Comparison of ENCODE assay signal across 8 mouse cellular contexts in the genomic region with DNA sequence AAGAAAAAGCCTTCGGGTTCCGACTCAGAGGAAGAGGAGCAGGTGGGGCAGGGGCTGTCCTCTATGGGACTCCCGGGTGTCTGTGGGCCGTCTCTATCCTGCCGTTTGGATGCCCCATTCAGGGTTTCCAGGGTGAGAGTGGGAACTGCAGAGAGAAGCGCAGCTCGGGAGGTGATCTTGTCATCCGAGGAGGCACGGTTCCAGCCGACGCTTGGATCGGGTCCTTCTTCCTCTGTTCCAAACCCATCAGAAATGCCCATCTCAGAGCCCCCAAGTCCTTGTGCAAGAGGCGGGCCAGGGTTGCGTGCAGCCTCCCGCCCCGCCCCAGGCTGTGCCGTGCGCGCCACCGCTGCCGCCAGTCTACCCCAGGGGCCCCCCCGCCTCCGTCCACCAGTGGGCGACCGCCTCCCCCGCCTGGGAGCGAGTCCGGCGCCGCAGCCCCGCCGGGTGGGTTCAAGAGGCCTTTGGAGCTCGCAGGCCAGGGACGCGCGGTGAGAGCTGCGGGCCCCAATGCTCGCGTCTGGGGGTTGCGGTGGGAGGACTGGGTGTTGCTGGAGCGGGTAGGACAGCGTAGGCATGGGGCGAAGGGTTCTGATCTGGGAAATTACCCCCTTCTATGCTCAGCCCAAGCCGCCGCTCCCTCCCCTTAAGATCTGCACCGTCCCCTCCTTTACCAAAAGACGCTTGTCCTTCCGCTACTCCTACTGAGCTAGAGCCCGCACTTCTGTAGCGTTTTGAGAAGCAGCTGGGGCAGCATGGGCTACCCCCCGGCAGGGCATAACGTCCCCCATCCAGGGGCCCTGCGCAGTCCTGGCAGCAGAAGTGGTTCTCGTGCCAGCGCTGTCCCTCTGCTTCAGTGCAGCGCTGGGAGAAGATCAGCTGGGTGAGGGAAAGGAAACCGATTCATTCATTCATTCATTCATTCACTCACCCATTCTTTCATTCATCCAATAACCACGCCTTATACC. TPM values are rescaled to one million over a fixed set of nuclear protein-coding genes. Genes with fewer than 3 reads are reported as not detected.
DNase-seq lines count a peak whose midpoint lies in the region; ATAC-seq and TF ChIP-seq lines count a peak whose summit lies in the region.

Gene Frs3 (plus strand): TSS at position 423 of the 968 bp plus-strand sequence.

- H3K27ac ChIP-seq in brown adipose tissue, adult 24 weeks (replicated peaks; ENCODE audit: low read depth, low read length) = peak within 1 kb of the TSS; percentile 73
- H3K27ac ChIP-seq in forebrain, embryonic 12.5 days = peak within 1 kb of the TSS; percentile 86
- H3K27ac ChIP-seq in heart, embryonic 14.5 days (replicated peaks in 1 of 2; ENCODE audit: control insufficient read depth in 1 of 2, insufficient read depth in 1 of 2, low read depth in 2 of 2, low read length in 2 of 2) = peak within 1 kb of the TSS; percentile 61 to 76
- H3K27ac ChIP-seq in liver, embryonic 16.5 days (ENCODE audit: low read length) = peak within 1 kb of the TSS; percentile 79
- peak within 1 kb of the TSS; percentile 67 for H3K27ac ChIP-seq in neural tube, embryonic 11.5 days (ENCODE audit: low read depth, low read length)
- peak within 1 kb of the TSS; percentile 82 for H3K27ac ChIP-seq in stomach, postnatal 0 days (replicated peaks)

- WGBS in forebrain, embryonic 12.5 days = 1% methylated on average over 57 of the region's 58 CpGs
- 1% methylated on average over 58 of the region's 58 CpGs for WGBS in heart, embryonic 14.5 days
- whole genome bisulfite sequencing in liver, embryonic 16.5 days (ENCODE audit: insufficient replicate concordance) = 1% methylated on average over 58 of the region's 58 CpGs
- WGBS in neural tube, embryonic 11.5 days = 1% methylated on average over 51 of the region's 58 CpGs
- 1% methylated on average over 47 of the region's 58 CpGs for WGBS in stomach, postnatal 0 days

- no peak for TF ChIP-seq EP300 in stomach, postnatal 0 days (optimal IDR thresholded peaks at IDR 0.05)

- H3K4me3 ChIP-seq in E14TG2a.4 (replicated peaks; ENCODE audit: low read length) = peak within 1 kb of the TSS; percentile 98
- H3K4me3 ChIP-seq in brown adipose tissue, adult 24 weeks (ENCODE audit: insufficient read depth, low read depth, low read length) = peak within 1 kb of the TSS; percentile 66
- H3K4me3 ChIP-seq in forebrain, embryonic 12.5 days (replicated peaks) = peak within 1 kb of the TSS; percentile 78
- peak within 1 kb of the TSS; percentile 83 to 84 for H3K4me3 ChIP-seq in heart, embryonic 14.5 days (ENCODE audit: control insufficient read depth in 1 of 2, insufficient read depth in 1 of 2, low read depth in 1 of 2, low read length in 2 of 2)
- H3K4me3 ChIP-seq in liver, embryonic 16.5 days (ENCODE audit: low read depth, low read length) = peak within 1 kb of the TSS; percentile 83
- peak within 1 kb of the TSS; percentile 78 for H3K4me3 ChIP-seq in neural tube, embryonic 11.5 days (ENCODE audit: low read depth, low read length)
- peak within 1 kb of the TSS; percentile 79 for H3K4me3 ChIP-seq in stomach, postnatal 0 days (ENCODE audit: low read depth, low read length)

- peak within 1 kb of the TSS; percentile 86 for H3K9ac ChIP-seq in forebrain, embryonic 12.5 days
- H3K9ac ChIP-seq in heart, embryonic 14.5 days (ENCODE audit: low read length) = peak within 1 kb of the TSS; percentile 88
- peak within 1 kb of the TSS; percentile 77 for H3K9ac ChIP-seq in liver, embryonic 16.5 days (ENCODE audit: low read depth, low read length)
- H3K9ac ChIP-seq in neural tube, embryonic 11.5 days (ENCODE audit: low read length) = peak within 1 kb of the TSS; percentile 77
- H3K9ac ChIP-seq in stomach, postnatal 0 days (ENCODE audit: low read length) = peak within 1 kb of the TSS; percentile 81

- no peaks in the 10 kb centered on the region for H3K9me3 ChIP-seq in E14TG2a.4 (ENCODE audit: low read length)
- no peaks in the 10 kb centered on the region for H3K9me3 ChIP-seq in forebrain, embryonic 12.5 days
- no peaks in the 10 kb centered on the region for H3K9me3 ChIP-seq in heart, embryonic 14.5 days (ENCODE audit: control insufficient read depth, low read length)
- no peaks in the 10 kb centered on the region for H3K9me3 ChIP-seq in liver, embryonic 16.5 days (replicated peaks; ENCODE audit: control insufficient read depth, low read length)
- H3K9me3 ChIP-seq in neural tube, embryonic 11.5 days (ENCODE audit: control insufficient read depth, low read length) = no peaks in the 10 kb centered on the region
- no peaks in the 10 kb centered on the region for H3K9me3 ChIP-seq in stomach, postnatal 0 days (ENCODE audit: control insufficient read depth, low read length)

- H3K4me1 ChIP-seq in E14TG2a.4 (replicated peaks; ENCODE audit: low read depth, low read length) = peaks cover 75% of the 10 kb centered on the region
- H3K4me1 ChIP-seq in brown adipose tissue, adult 24 weeks (ENCODE audit: control insufficient read depth, insufficient read depth, insufficient read length, low read length) = peaks cover 2% of the 10 kb centered on the region; the same call in 1 of the 2 replicates
- H3K4me1 ChIP-seq in forebrain, embryonic 12.5 days = peaks cover 29% of the 10 kb centered on the region
- peaks cover 4 to 14% of the 10 kb centered on the region in 2 experiments for H3K4me1 ChIP-seq in heart, embryonic 14.5 days (ENCODE audit: control insufficient read depth in 2 of 2, insufficient read depth in 2 of 2, low read length in 2 of 2)
- H3K4me1 ChIP-seq in liver, embryonic 16.5 days (ENCODE audit: control insufficient read depth, low read depth, low read length) = peaks cover 23% of the 10 kb centered on the region
- H3K4me1 ChIP-seq in neural tube, embryonic 11.5 days (ENCODE audit: control insufficient read depth, insufficient read depth, low read length) = peaks cover 7% of the 10 kb centered on the region
- H3K4me1 ChIP-seq in stomach, postnatal 0 days (replicated peaks; ENCODE audit: control insufficient read depth, insufficient read depth) = 0 out of 2 replicates have a peak, but pooled peaks cover 3% of the 10 kb centered on the region

- H3K36me3 ChIP-seq in E14TG2a.4 (ENCODE audit: insufficient read depth, low read length) = peaks cover 34% of the 10 kb centered on the region
- peaks cover 14% of the 10 kb centered on the region for H3K36me3 ChIP-seq in forebrain, embryonic 12.5 days (replicated peaks)
- H3K36me3 ChIP-seq in heart, embryonic 14.5 days (ENCODE audit: control insufficient read depth, insufficient read depth, low read length) = peaks cover 29% of the 10 kb centered on the region
- H3K36me3 ChIP-seq in liver, embryonic 16.5 days (ENCODE audit: control insufficient read depth, insufficient read depth) = peaks cover 3% of the 10 kb centered on the region; the same call in 1 of the 2 replicates
- 0 out of 2 replicates have a peak, but pooled peaks cover 2% of the 10 kb centered on the region for H3K36me3 ChIP-seq in neural tube, embryonic 11.5 days (ENCODE audit: control insufficient read depth, insufficient read depth, low read length)
- H3K36me3 ChIP-seq in stomach, postnatal 0 days (ENCODE audit: control insufficient read depth, insufficient read depth, low read length) = 0 out of 2 replicates have a peak, but pooled peaks cover 2% of the 10 kb centered on the region

- TF ChIP-seq CTCF in E14TG2a.4 (conservative IDR thresholded peaks at IDR 0.05; ENCODE audit: low read length) = no peak
- peak; percentile 37 for TF ChIP-seq CTCF in stomach, postnatal 0 days (IDR thresholded peaks at IDR 0.05; ENCODE audit: low read depth)

- peak; percentile 51 for ATAC-seq in forebrain, embryonic 12.5 days (ENCODE audit: low FRiP score)
- peak; percentile 64 for ATAC-seq in heart, embryonic 14.5 days (ENCODE audit: insufficient number of reproducible peaks, insufficient read depth, low FRiP score, low read depth)
- ATAC-seq in liver, embryonic 16.5 days (ENCODE audit: low read depth) = peak; percentile 57
- ATAC-seq in neural tube, embryonic 11.5 days (ENCODE audit: insufficient read depth, low FRiP score, low TSS enrichment) = peak; percentile 45
- ATAC-seq in stomach, postnatal 0 days (ENCODE audit: low FRiP score, low TSS enrichment) = peak; percentile 61

- peak; percentile 81 for DNase-seq in kidney, postnatal 14 days
- DNase-seq in neural tube, embryonic 11.5 days (ENCODE audit: low spot score) = peak; percentile 78
- peak; percentile 78 for DNase-seq in stomach, postnatal 0 days (ENCODE audit: low spot score)

- peak within 1 kb of the TSS; percentile 98 for H3K4me2 ChIP-seq in forebrain, embryonic 12.5 days
- H3K4me2 ChIP-seq in heart, embryonic 14.5 days (ENCODE audit: low read length) = peak within 1 kb of the TSS; percentile 90
- peak within 1 kb of the TSS; percentile 95 for H3K4me2 ChIP-seq in liver, embryonic 16.5 days (ENCODE audit: low read depth, low read length)
- H3K4me2 ChIP-seq in neural tube, embryonic 11.5 days (ENCODE audit: low read depth) = peak within 1 kb of the TSS; percentile 94
- peak within 1 kb of the TSS; percentile 94 for H3K4me2 ChIP-seq in stomach, postnatal 0 days (replicated peaks; ENCODE audit: low read depth)

- H3K27me3 ChIP-seq in E14TG2a.4 (ENCODE audit: insufficient read depth, low read length) = peaks cover 49% of the 10 kb centered on the region
- H3K27me3 ChIP-seq in forebrain, embryonic 12.5 days = peaks cover 28% of the 10 kb centered on the region
- H3K27me3 ChIP-seq in heart, embryonic 14.5 days (ENCODE audit: control insufficient read depth, insufficient read depth, low read length) = 0 out of 2 replicates have a peak, but pooled peaks cover 3% of the 10 kb centered on the region
- H3K27me3 ChIP-seq in liver, embryonic 16.5 days (ENCODE audit: control insufficient read depth, insufficient read depth, low read depth, low read length) = no peaks in the 10 kb centered on the region; the same call in 1 of the 2 replicates
- no peaks in the 10 kb centered on the region for H3K27me3 ChIP-seq in neural tube, embryonic 11.5 days (ENCODE audit: control insufficient read depth, insufficient read depth, low read length)
- no peaks in the 10 kb centered on the region for H3K27me3 ChIP-seq in stomach, postnatal 0 days (ENCODE audit: control insufficient read depth, insufficient read depth, low read length)

RNA-seq across cellular contexts. Expression of gene Frs3, which starts in this region (rescaled TPM):
- 1.3 and 3.4 TPM in 2 replicates for polyA plus RNA-seq in brown adipose tissue, adult 24 weeks (2012; ENCODE audit: insufficient read depth, insufficient read length, missing spikeins)
- polyA plus RNA-seq in forebrain, embryonic 12.5 days (2016; fragmentation: Nextera tagmentation; extraction: Ambion mirVana) = 11.1 and 11.9 TPM in 2 replicates
- polyA plus RNA-seq in heart, embryonic 14.5 days (2014; fragmentation: Nextera tagmentation; extraction: Ambion mirVana) = 2.8 TPM in 2 replicates
- 1.3 and 1.5 TPM in 2 replicates for polyA plus RNA-seq in liver, embryonic 16.5 days (2015; fragmentation: Nextera tagmentation; extraction: Ambion mirVana)
- 8.6 and 12.1 TPM in 2 replicates for polyA plus RNA-seq in neural tube, embryonic 11.5 days (2014; fragmentation: Nextera tagmentation; extraction: Ambion mirVana)
- 2.3 and 2.7 TPM in 2 replicates for polyA plus RNA-seq in stomach, postnatal 0 days (2015; fragmentation: Nextera tagmentation; extraction: Ambion mirVana)

Comparison
In these comparisons a context has a peak if more than half of its experiments do, and no peak if none do; other contexts are left out.
1. Peak in every context shown above with its lines: DNase-seq, ATAC-seq, H3K4me3 ChIP-seq and H3K27ac ChIP-seq.